Mouse (Mus musculus) 3T3-L1 (cell line): ENCODE results near the gene Fgf8.
A peak's percentile ranks its signal among the peaks of the same experiment; 100 is the strongest.

Source experiments
- DNase-seq: peaks from one replicate; pipeline ENCODE4 v3.0.0-alpha.2; 2015; ENCODE audit warnings: low read depth, low spot score

Fgf8 gene

GRCm38 (mm10) chr19:45742218-45742983 lies at the start of gene Fgf8:
TSS of gene Fgf8 (minus strand) at chr19:45742915.
- no peak for DNase-seq

GRCm38 (mm10) chr19:45792404-45792803 lies 49.7 kb upstream of the Fgf8 start:
- no peak for DNase-seq

GRCm38 (mm10) chr19:45789888-45790874 lies 47.5 kb upstream of the Fgf8 start:
- DNase-seq: peak; percentile 38

GRCm38 (mm10) chr19:45789365-45789764 lies 46.6 kb upstream of the Fgf8 start:
- DNase-seq: no peak

- no peak for DNase-seq
Measured at GRCm38 (mm10) chr19:45788337-45788736, 45.6 kb upstream of the Fgf8 start.

GRCm38 (mm10) chr19:45787450-45787849 lies 44.7 kb upstream of the Fgf8 start:
- no peak for DNase-seq

- no peak for DNase-seq
Measured at GRCm38 (mm10) chr19:45785470-45785869, 42.8 kb upstream of the Fgf8 start.

GRCm38 (mm10) chr19:45783933-45784576 lies 41.3 kb upstream of the Fgf8 start:
- no peak for DNase-seq

- DNase-seq: peak; percentile 99
Measured at GRCm38 (mm10) chr19:45783181-45783932, 40.6 kb upstream of the Fgf8 start, which contains the start of gene Mgea5. TSS of gene Mgea5 (minus strand) at chr19:45783837.

GRCm38 (mm10) chr19:45782315-45783001 lies 39.7 kb upstream of the Fgf8 start:
- DNase-seq: peak; percentile 90

- DNase-seq: peak; percentile 58
Measured at GRCm38 (mm10) chr19:45781676-45782075, 39.0 kb upstream of the Fgf8 start.

GRCm38 (mm10) chr19:45780350-45780915 lies 37.7 kb upstream of the Fgf8 start:
- no peak for DNase-seq

GRCm38 (mm10) chr19:45775486-45775885 lies 32.8 kb upstream of the Fgf8 start:
- no peak for DNase-seq

GRCm38 (mm10) chr19:45771501-45771900 lies 28.8 kb upstream of the Fgf8 start:
- no peak for DNase-seq

GRCm38 (mm10) chr19:45760810-45761209 lies 18.1 kb upstream of the Fgf8 start:
- no peak for DNase-seq

GRCm38 (mm10) chr19:45758671-45759070 lies 16.0 kb upstream of the Fgf8 start:
- no peak for DNase-seq

GRCm38 (mm10) chr19:45753551-45753950 lies 10.8 kb upstream of the Fgf8 start:
- no peak for DNase-seq

- DNase-seq: peak; percentile 17
Measured at GRCm38 (mm10) chr19:45751881-45752280, 9.2 kb upstream of the Fgf8 start.

GRCm38 (mm10) chr19:45749243-45750043 lies 6.7 kb upstream of the Fgf8 start, which contains the start of gene Npm3:
TSS of gene Npm3 (minus strand) at chr19:45749591.
- peak; percentile 89 for DNase-seq
